Mouse (Mus musculus) stomach, embryonic 14.5 days (tissue): ENCODE measurements around the gene Mtmr2. TPM values are rescaled to one million over a fixed set of nuclear protein-coding genes. Genes with fewer than 3 reads are reported as not detected.
A peak's percentile ranks its signal among the peaks of the same experiment; 100 is the strongest.

Source experiments
- ATAC-seq: fragments of 200-750 bp; cut with Nextera tagmentation; 2 replicates; pipeline ENCODE4 v1.8.0; 2017; ENCODE audit warnings: low read depth, moderate TSS enrichment; ENCODE audit not compliant: insufficient number of reproducible peaks, insufficient read depth, low FRiP score
- H3K27ac ChIP-seq: fragments of 300-500 bp; sonication (generic); 2 replicates; pipeline ENCODE4 v1.5.1; 2014; ENCODE audit warnings: mild to moderate bottlenecking, low read length, moderate library complexity, mixed read lengths
- H3K27me3 ChIP-seq: fragments of 300-500 bp; sonication (generic); 2 replicates; pipeline ENCODE4 v1.6.1; 2014; ENCODE audit warnings: low read length, control low read depth, mixed read lengths; ENCODE audit not compliant: control insufficient read depth, insufficient read depth
- H3K36me3 ChIP-seq: fragments of 300-500 bp; sonication (generic); 2 replicates; pipeline ENCODE4 v1.6.1; 2014; ENCODE audit warnings: mild to moderate bottlenecking, control low read depth, low read length, moderate library complexity, mixed read lengths; ENCODE audit not compliant: control insufficient read depth, insufficient read depth
- H3K4me1 ChIP-seq: fragments of 300-500 bp; sonication (generic); 2 replicates; pipeline ENCODE4 v1.6.1; 2014; ENCODE audit warnings: low read length, control low read depth, mixed read lengths; ENCODE audit not compliant: control insufficient read depth, insufficient read depth
- H3K4me2 ChIP-seq: fragments of 300-500 bp; sonication (generic); replicated peaks from 2 replicates; pipeline ENCODE4 v1.6.1; 2014; ENCODE audit warnings: low read depth, low read length, control low read depth
- H3K4me3 ChIP-seq: fragments of 300-500 bp; sonication (generic); 2 replicates; pipeline ENCODE4 v1.5.1; 2014; ENCODE audit warnings: low read depth, low read length, control low read depth
- H3K9ac ChIP-seq: fragments of 300-500 bp; sonication (generic); replicated peaks from 2 replicates; pipeline ENCODE4 v1.6.1; 2014; ENCODE audit warnings: low read depth, mild to moderate bottlenecking, control low read depth, low read length, moderate library complexity, mixed read lengths
- H3K9me3 ChIP-seq: fragments of 300-500 bp; sonication (generic); 2 replicates; pipeline ENCODE4 v1.6.1; 2016; ENCODE audit warnings: low read depth, low read length, control low read depth; ENCODE audit not compliant: control insufficient read depth
- WGBS: fragments of 180-500 bp; shearing (Covaris S2); extraction: QIAGEN DNeasy Blood & Tissue Kit; methylation state at CpG from one replicate; pipeline ENCODE4 v1.1.7; 2014; 5-methylcytosine and 5-hydroxymethylcytosine counted together
- polyA plus RNA-seq: library from polyadenylated mRNA; unstranded; fragments of >200 nt; fragmentation: Nextera tagmentation; extraction: Ambion mirVana; gene quantifications from 2 replicates; pipeline ENCODE4 v1.2.1, GENCODE M21; 2014

Gene Mtmr2
- polyA plus RNA-seq, 1 experiment from 2014 or later: 87.2 TPM

DNA sequence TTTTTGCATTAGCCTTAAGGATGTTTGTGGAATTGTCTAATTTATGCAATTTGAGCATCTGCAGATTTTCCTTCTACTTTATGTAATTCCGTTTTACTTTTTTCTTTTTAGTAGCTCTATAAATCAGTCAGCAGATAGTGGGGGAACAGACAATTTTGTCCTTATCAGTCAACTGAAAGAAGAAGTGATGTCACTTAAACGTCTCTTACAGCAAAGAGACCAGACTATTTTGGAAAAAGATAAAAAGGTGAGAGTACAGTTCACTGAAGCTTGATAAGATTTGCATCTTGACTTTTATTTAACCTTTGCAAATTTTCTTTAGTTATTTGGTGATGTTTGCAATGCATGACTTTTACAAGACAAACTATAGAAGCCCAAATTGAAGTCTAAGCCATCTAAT, 88.5 kb downstream of the Mtmr2 start:
- ATAC-seq: no peak
- H3K4me3 ChIP-seq: no peak overlapping the region
- H3K36me3 ChIP-seq: peaks cover 79% of the 10 kb centered on the region
- no peak overlapping the region for H3K27ac ChIP-seq
- no peaks in the 10 kb centered on the region for H3K4me1 ChIP-seq
- no peaks in the 10 kb centered on the region for H3K27me3 ChIP-seq
- 79% methylated on average over 2 of the region's 2 CpGs for WGBS
- no peak overlapping the region for H3K4me2 ChIP-seq
- no peaks in the 10 kb centered on the region for H3K9me3 ChIP-seq
- no peak overlapping the region for H3K9ac ChIP-seq

- 86% methylated on average over 3 of the region's 3 CpGs for WGBS
- H3K4me2 ChIP-seq: no peak overlapping the region
- no peak overlapping the region for H3K9ac ChIP-seq
- ATAC-seq: no peak
- H3K4me3 ChIP-seq: no peak overlapping the region
- no peaks in the 10 kb centered on the region for H3K9me3 ChIP-seq
- no peak overlapping the region for H3K27ac ChIP-seq
- H3K36me3 ChIP-seq: peaks cover 20% of the 10 kb centered on the region
- no peaks in the 10 kb centered on the region for H3K27me3 ChIP-seq
- H3K4me1 ChIP-seq: no peaks in the 10 kb centered on the region
Observed at GRCm38 (mm10) chr9:13847591-13847990, 99.4 kb downstream of the Mtmr2 start.

GRCm38 (mm10) chr9:13848481-13849480, 100.6 kb downstream of the Mtmr2 start:
- Histone ChIP-seq H3K27ac (no peak overlapping the region), H3K27me3 (no peaks in the 10 kb centered on the region), H3K4me1 (no peaks in the 10 kb centered on the region), H3K4me3 (no peak overlapping the region), H3K36me3 (peaks cover 12% of the 10 kb centered on the region), H3K4me2 (no peak overlapping the region), H3K9me3 (no peaks in the 10 kb centered on the region), H3K9ac (no peak overlapping the region)
- 0 out of 2 replicates have a peak, but pooled peaks have one; percentile 69 for ATAC-seq
- WGBS: 77% methylated on average over 10 of the region's 10 CpGs

- no peaks in the 10 kb centered on the region for H3K4me1 ChIP-seq
Observed at GRCm38 (mm10) chr9:13853876-13854275, 105.7 kb downstream of the Mtmr2 start.

More at GRCm38 (mm10) chr9:13853876-13854275, 105.7 kb downstream of the Mtmr2 start:
- Histone ChIP-seq H3K27ac (no peak overlapping the region), H3K9me3 (no peaks in the 10 kb centered on the region), H3K27me3 (no peaks in the 10 kb centered on the region), H3K4me2 (no peak overlapping the region), H3K9ac (no peak overlapping the region), H3K36me3 (no peaks in the 10 kb centered on the region), H3K4me3 (no peak overlapping the region)
- 58% methylated on average over 3 of the region's 3 CpGs for WGBS
- ATAC-seq: no peak

Other genes starting within 250 kb of the Mtmr2 start
- gene Cep57, start 78.7 kb downstream of the Mtmr2 start, polyA plus RNA-seq: 63.5 and 64.7 TPM in 2 replicates
- gene Fam76b, start 79.3 kb downstream of the Mtmr2 start, polyA plus RNA-seq: 30.4 and 31.2 TPM in 2 replicates